Mouse (Mus musculus) small intestine, adult 2 months (tissue): ENCODE results near the gene Kera.

Experiments used
- CTCF ChIP-seq: fragments of 200-500 bp; IDR thresholded peaks from 2 replicates; pipeline ENCODE4 v1.5.1; 2012; ENCODE audit warnings: low read depth, mild to moderate bottlenecking, control low read depth, inconsistent platforms, low read length, moderate library complexity, mixed read lengths; ENCODE audit not compliant: insufficient replicate concordance, insufficient read length; ENCODE audit errors: extremely low read depth
- POLR2A ChIP-seq: fragments of 200-500 bp; IDR thresholded peaks from 2 replicates; pipeline ENCODE4 v1.6.1; 2012; ENCODE audit warnings: low read depth, mild to moderate bottlenecking, control low read depth, inconsistent platforms, low read length, moderate library complexity

- TF ChIP-seq CTCF (no peak), POLR2A (no peak)
These were observed 24.4 kb downstream of the Kera start for GRCm38 (mm10) chr10:97631061-97631460.
